Mouse (Mus musculus) heart, embryonic 16.5 days (tissue): ENCODE data around the gene Plekha4. TPM values are rescaled to one million over a fixed set of nuclear protein-coding genes. Genes with fewer than 3 reads are reported as not detected.
"Not testable (repeated sequence)": the region's sequence is repeated elsewhere in the genome, so short reads cannot be mapped to it uniquely, and the experiment has no call there.

ENCODE experiments used
- ATAC-seq: fragments of 200-750 bp; cut with Nextera tagmentation; replicated peaks from 2 replicates; pipeline ENCODE4 v1.8.0; 2017; ENCODE audit warnings: moderate number of reproducible peaks; ENCODE audit not compliant: insufficient read depth, low FRiP score; ENCODE audit errors: extremely low read depth
- H3K27ac ChIP-seq: fragments of 300-500 bp; sonication (generic); 2 replicates; pipeline ENCODE4 v1.5.1; 2014; ENCODE audit warnings: mild to moderate bottlenecking, low read length, control low read depth, moderate library complexity
- H3K27me3 ChIP-seq: fragments of 300-500 bp; sonication (generic); 2 replicates; pipeline ENCODE4 v1.6.1; 2014; ENCODE audit warnings: low read length, mixed read lengths; ENCODE audit not compliant: control insufficient read depth, insufficient read depth
- H3K36me3 ChIP-seq: fragments of 300-500 bp; sonication (generic); 2 replicates; pipeline ENCODE4 v1.6.1; 2014; ENCODE audit not compliant: control insufficient read depth, insufficient read depth
- H3K4me1 ChIP-seq: fragments of 300-500 bp; sonication (generic); 2 replicates; pipeline ENCODE4 v1.6.1; 2014; ENCODE audit warnings: low read length, mixed read lengths; ENCODE audit not compliant: control insufficient read depth, insufficient read depth
- H3K4me2 ChIP-seq: fragments of 300-500 bp; sonication (generic); 2 replicates; pipeline ENCODE4 v1.6.1; 2014; ENCODE audit warnings: low read depth, mild to moderate bottlenecking, control low read depth, low read length
- H3K4me3 ChIP-seq: fragments of 300-500 bp; sonication (generic); 2 replicates; pipeline ENCODE4 v1.5.1; 2014; ENCODE audit warnings: mild to moderate bottlenecking, control low read depth, low read length
- H3K9ac ChIP-seq: fragments of 300-500 bp; sonication (generic); 2 replicates; pipeline ENCODE4 v1.6.1; 2014; ENCODE audit warnings: low read length, control low read depth
- H3K9me3 ChIP-seq: fragments of 300-500 bp; sonication (generic); replicated peaks from 2 replicates; pipeline ENCODE4 v1.6.1; 2016; ENCODE audit warnings: low read length; ENCODE audit not compliant: control insufficient read depth
- WGBS: fragments of 180-500 bp; shearing (Covaris S2); extraction: QIAGEN DNeasy Blood & Tissue Kit; methylation state at CpG from one replicate; pipeline ENCODE4 v1.1.7; 2014; 5-methylcytosine and 5-hydroxymethylcytosine counted together
- polyA plus RNA-seq: library from polyadenylated mRNA; unstranded; fragments of >200 nt; fragmentation: Nextera tagmentation; extraction: Ambion mirVana; gene quantifications from 2 replicates; pipeline ENCODE4 v1.2.1, GENCODE M21; 2015

Plekha4 gene
- polyA plus RNA-seq, 1 experiment from 2014 or later: 1.3 TPM

- Histone ChIP-seq H3K27ac (peak overlapping the region; percentile 99), H3K9me3 (no peaks in the 10 kb centered on the region), H3K36me3 (no peaks in the 10 kb centered on the region), H3K4me1 (peaks cover 44% of the 10 kb centered on the region), H3K4me3 (peak overlapping the region; percentile 95), H3K4me2 (peak overlapping the region; percentile 80), H3K27me3 (no peaks in the 10 kb centered on the region), H3K9ac (peak overlapping the region; percentile 98)
- no peak for ATAC-seq
- 24% methylated on average over 7 of the region's 7 CpGs for WGBS
Measured at GRCm38 (mm10) chr7:45526474-45527120, 467 bp downstream of the Plekha4 start.

GRCm38 (mm10) chr7:45527169-45527568 is 1.0 kb downstream of the Plekha4 start:
- H3K9me3 ChIP-seq, H3K9ac ChIP-seq, ATAC-seq, H3K27me3 ChIP-seq, H3K36me3 ChIP-seq, H3K4me2 ChIP-seq, H3K4me3 ChIP-seq: not testable (repeated sequence)
- Histone ChIP-seq H3K4me1 (peaks cover 41% of the 10 kb centered on the region), H3K27ac (peak overlapping the region; percentile 99; the same call in 1 of the 2 replicates)
- WGBS: 90% methylated on average over 6 of the region's 6 CpGs

GRCm38 (mm10) chr7:45529461-45529860 is 3.3 kb downstream of the Plekha4 start:
- H3K9ac ChIP-seq: 0 out of 2 replicates have a peak overlapping the region, but pooled peaks have one; percentile 41

GRCm38 (mm10) chr7:45530643-45531042 is 4.5 kb downstream of the Plekha4 start:
- no peak overlapping the region for H3K4me3 ChIP-seq
- no peaks in the 10 kb centered on the region for H3K36me3 ChIP-seq
- H3K4me2 ChIP-seq: no peak overlapping the region
- no peak for ATAC-seq
- peak overlapping the region; percentile 24; the same call in 1 of the 2 replicates for H3K27ac ChIP-seq
- no peaks in the 10 kb centered on the region for H3K9me3 ChIP-seq
- peaks cover 15% of the 10 kb centered on the region for H3K4me1 ChIP-seq
- no peaks in the 10 kb centered on the region for H3K27me3 ChIP-seq
- WGBS: 51% methylated on average over 2 of the region's 2 CpGs
- no peak overlapping the region for H3K9ac ChIP-seq

More at GRCm38 (mm10) chr7:45529461-45529860, 3.3 kb downstream of the Plekha4 start:
- H3K4me1 ChIP-seq: peaks cover 25% of the 10 kb centered on the region
- H3K4me2 ChIP-seq: peak overlapping the region; percentile 45
- ATAC-seq: no peak
- H3K27ac ChIP-seq: peak overlapping the region; percentile 55
- H3K27me3 ChIP-seq: no peaks in the 10 kb centered on the region
- H3K9me3 ChIP-seq: no peaks in the 10 kb centered on the region
- WGBS: 11% methylated on average over 6 of the region's 6 CpGs
- H3K4me3 ChIP-seq: no peak overlapping the region
- H3K36me3 ChIP-seq: no peaks in the 10 kb centered on the region

- ATAC-seq: no peak
- Histone ChIP-seq H3K9me3 (no peaks in the 10 kb centered on the region), H3K9ac (no peak overlapping the region), H3K4me3 (no peak overlapping the region), H3K36me3 (no peaks in the 10 kb centered on the region), H3K27me3 (no peaks in the 10 kb centered on the region), H3K27ac (no peak overlapping the region), H3K4me2 (no peak overlapping the region), H3K4me1 (peaks cover 6% of the 10 kb centered on the region)
- 86% methylated on average over 1 of the region's 1 CpGs for WGBS
Measured at GRCm38 (mm10) chr7:45535676-45536075, 9.5 kb downstream of the Plekha4 start.

GRCm38 (mm10) chr7:45537602-45538001 is 11.5 kb downstream of the Plekha4 start:
- Histone ChIP-seq H3K27me3 (no peaks in the 10 kb centered on the region), H3K9ac (no peak overlapping the region; the same call in 1 of the 2 replicates), H3K4me2 (peak overlapping the region; percentile 83), H3K36me3 (no peaks in the 10 kb centered on the region), H3K27ac (no peak overlapping the region), H3K4me3 (peak overlapping the region; percentile 63), H3K4me1 (0 out of 2 replicates have a peak, but pooled peaks cover 6% of the 10 kb centered on the region), H3K9me3 (no peaks in the 10 kb centered on the region)
- ATAC-seq: no peak
- 83% methylated on average over 10 of the region's 10 CpGs for WGBS

GRCm38 (mm10) chr7:45538163-45539041 is 12.3 kb downstream of the Plekha4 start:
- ATAC-seq: peak; percentile 74
- no peak overlapping the region for H3K27ac ChIP-seq
- H3K4me2 ChIP-seq: peak overlapping the region; percentile 83
- H3K9ac ChIP-seq: peak overlapping the region; percentile 69
- H3K27me3 ChIP-seq: no peaks in the 10 kb centered on the region
- no peaks in the 10 kb centered on the region for H3K36me3 ChIP-seq
- H3K9me3 ChIP-seq: no peaks in the 10 kb centered on the region
- 4% methylated on average over 29 of the region's 29 CpGs for WGBS
- H3K4me1 ChIP-seq: 0 out of 2 replicates have a peak, but pooled peaks cover 6% of the 10 kb centered on the region
- peak overlapping the region; percentile 63 for H3K4me3 ChIP-seq

GRCm38 (mm10) chr7:45539095-45539494 is 13.0 kb downstream of the Plekha4 start:
- 0 out of 2 replicates have a peak, but pooled peaks cover 6% of the 10 kb centered on the region for H3K4me1 ChIP-seq
- no peak for ATAC-seq
- H3K27ac ChIP-seq: no peak overlapping the region
- no peak overlapping the region for H3K4me3 ChIP-seq
- H3K27me3 ChIP-seq: no peaks in the 10 kb centered on the region
- H3K9ac ChIP-seq: no peak overlapping the region
- no peaks in the 10 kb centered on the region for H3K9me3 ChIP-seq
- no peak overlapping the region for H3K4me2 ChIP-seq
- 79% methylated on average over 3 of the region's 3 CpGs for WGBS
- no peaks in the 10 kb centered on the region for H3K36me3 ChIP-seq

- Histone ChIP-seq H3K9me3 (no peaks in the 10 kb centered on the region), H3K4me1 (0 out of 2 replicates have a peak, but pooled peaks cover 6% of the 10 kb centered on the region), H3K4me2 (no peak overlapping the region), H3K9ac (no peak overlapping the region), H3K27me3 (no peaks in the 10 kb centered on the region), H3K4me3 (no peak overlapping the region), H3K36me3 (no peaks in the 10 kb centered on the region), H3K27ac (no peak overlapping the region)
- 60% methylated on average over 2 of the region's 2 CpGs for WGBS
- no peak for ATAC-seq
Measured at GRCm38 (mm10) chr7:45540213-45540612, 14.1 kb downstream of the Plekha4 start.
